Mouse (Mus musculus): ENCODE data around the gene Tcf20. TPM values are rescaled to one million over a fixed set of nuclear protein-coding genes. Genes with fewer than 3 reads are reported as not detected.

The Tcf20 gene
- 7.5 and 8.4 TPM in 2 replicates for polyA plus RNA-seq (2016; fragmentation: Nextera tagmentation; extraction: Ambion mirVana)

DNA sequence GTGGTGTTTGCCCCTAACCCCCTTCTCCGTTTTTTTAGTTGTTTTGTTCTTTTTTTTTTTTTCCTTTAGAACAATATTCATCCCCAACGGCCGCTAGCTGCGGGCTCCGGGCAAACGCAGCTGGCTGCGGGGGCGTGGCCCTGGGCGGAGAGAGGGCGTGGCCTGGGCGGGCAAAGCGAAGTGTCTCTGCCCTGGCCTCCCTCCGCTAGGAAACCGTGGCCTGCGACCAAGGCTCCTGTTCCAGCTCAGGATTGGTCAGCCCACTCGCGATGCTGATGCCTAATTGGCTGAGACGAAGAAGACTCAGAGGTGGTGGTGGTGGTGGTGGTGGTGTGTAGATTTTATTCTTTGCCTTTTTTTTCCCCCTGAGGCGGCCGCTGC lies at the start of gene Tcf20:
Tcf20 (minus strand) TSS at position 141 of the 381 bp plus-strand sequence.
- Histone ChIP-seq H3K36me3 (no peaks in the 10 kb centered on the region), H3K4me1 (peaks cover 79% of the 10 kb centered on the region), H3K4me3 (peak within 1 kb of the TSS; percentile 63), H3K27ac (replicated peaks) (peak within 1 kb of the TSS; percentile 79), H3K9me3 (replicated peaks) (no peaks in the 10 kb centered on the region), H3K27me3 (ENCODE audit: low read depth, poor library complexity, severe bottlenecking) (peaks cover 80% of the 10 kb centered on the region)
- DNase-seq (ENCODE audit: low spot score): peak; percentile 94
- WGBS: under 1% methylated on average over 20 of the region's 20 CpGs

DNA sequence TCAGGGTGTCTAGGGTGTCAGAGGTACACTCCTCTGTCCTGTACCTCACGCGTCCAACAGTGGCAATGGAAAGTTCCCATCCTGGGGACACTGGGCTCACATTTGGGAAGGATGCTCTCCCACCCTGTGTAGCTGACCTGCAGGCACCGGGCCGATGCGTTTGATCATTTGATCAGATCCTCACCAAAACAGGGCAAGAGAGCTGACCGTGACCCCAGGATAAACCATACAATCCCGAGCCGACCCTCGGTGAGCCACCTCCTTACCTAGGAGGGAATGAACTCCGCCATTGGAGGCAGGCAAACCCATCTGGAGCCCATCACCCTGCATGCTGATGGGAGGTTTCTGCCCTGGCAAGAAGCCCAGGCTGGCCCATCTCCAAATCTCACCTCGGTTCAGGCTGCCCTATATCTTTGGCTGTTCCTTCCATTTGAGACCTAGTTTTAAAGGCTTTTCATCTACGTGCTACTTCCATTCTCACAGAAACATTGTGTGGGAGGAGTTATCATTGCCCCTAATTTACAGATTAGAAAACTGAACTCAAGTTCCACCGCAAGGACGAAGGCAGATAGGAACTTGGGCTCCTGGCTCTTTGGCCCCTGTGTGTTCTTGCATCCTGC lies 49.3 kb upstream of the Tcf20 start:
- peaks cover 90% of the 10 kb centered on the region for H3K27me3 ChIP-seq (ENCODE audit: low read depth, poor library complexity, severe bottlenecking)
- H3K9me3 ChIP-seq (replicated peaks): no peaks in the 10 kb centered on the region
- H3K36me3 ChIP-seq: no peaks in the 10 kb centered on the region
- no peak for DNase-seq (ENCODE audit: low spot score)
- 92% methylated on average over 14 of the region's 14 CpGs for WGBS
- H3K27ac ChIP-seq (replicated peaks): no peak overlapping the region
- H3K4me3 ChIP-seq: no peak overlapping the region
- peaks cover 50% of the 10 kb centered on the region for H3K4me1 ChIP-seq

DNA sequence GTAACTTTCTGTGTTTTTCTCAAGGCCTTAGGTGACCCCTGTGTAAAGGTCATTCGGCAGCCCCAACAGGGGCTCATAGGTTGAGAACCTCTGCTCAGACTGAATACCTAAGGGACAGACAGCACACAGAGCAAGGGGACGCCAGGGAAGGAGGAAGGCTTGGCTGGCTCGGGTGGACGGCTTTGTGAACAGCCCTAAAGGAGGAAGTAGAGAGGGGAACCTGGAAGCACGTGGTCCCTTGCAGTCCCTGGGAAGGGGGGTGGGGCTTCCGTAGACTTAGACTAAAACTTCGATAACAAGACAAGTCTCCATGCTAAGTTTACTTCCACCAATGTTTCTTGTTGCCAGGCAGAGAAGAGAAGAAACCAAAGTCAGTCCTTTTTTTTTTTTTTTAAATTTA lies 48.4 kb upstream of the Tcf20 start:
- Histone ChIP-seq H3K4me3 (no peak overlapping the region), H3K27me3 (ENCODE audit: low read depth, poor library complexity, severe bottlenecking) (peaks cover 91% of the 10 kb centered on the region), H3K4me1 (peaks cover 59% of the 10 kb centered on the region), H3K36me3 (no peaks in the 10 kb centered on the region), H3K27ac (replicated peaks) (no peak overlapping the region), H3K9me3 (replicated peaks) (no peaks in the 10 kb centered on the region)
- 66% methylated on average over 7 of the region's 7 CpGs for WGBS
- DNase-seq (ENCODE audit: low spot score): no peak

DNA sequence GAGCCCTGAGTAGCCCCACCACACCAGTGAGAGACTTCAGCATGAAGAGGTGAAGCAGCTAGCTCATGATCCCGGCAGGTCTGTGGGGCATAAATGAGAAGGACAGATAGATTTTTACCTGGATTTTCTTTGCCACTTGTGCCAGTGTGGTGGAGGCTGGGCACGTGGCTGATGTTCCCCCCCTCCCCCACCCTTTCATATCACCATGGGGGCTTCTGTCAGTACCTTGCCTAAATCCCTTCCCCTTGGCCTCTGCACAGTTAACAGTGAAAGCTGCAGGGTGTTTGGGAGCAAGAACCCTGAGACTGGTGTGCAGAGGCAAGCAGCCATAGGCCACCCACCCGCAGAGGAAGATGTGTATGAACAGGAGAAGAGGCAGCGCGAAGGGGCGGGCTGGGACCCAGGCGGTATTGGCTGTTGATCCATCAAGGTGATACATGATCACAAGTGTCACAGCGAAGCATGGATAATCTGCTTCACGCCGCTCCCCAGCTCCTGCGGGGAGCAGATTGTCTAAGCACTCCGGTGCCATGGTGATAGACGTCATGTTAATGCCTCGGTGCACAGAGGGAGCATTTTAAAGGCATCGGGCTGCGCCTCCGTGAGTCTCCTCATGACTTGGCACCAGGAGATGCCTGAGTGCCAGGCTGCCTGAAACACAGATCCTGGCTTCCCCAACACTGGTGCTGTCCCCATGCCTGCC lies 46.8 kb upstream of the Tcf20 start:
- WGBS: 9% methylated on average over 17 of the region's 17 CpGs
- peak overlapping the region; percentile 69 for H3K27ac ChIP-seq (replicated peaks)
- H3K27me3 ChIP-seq (ENCODE audit: low read depth, poor library complexity, severe bottlenecking): peaks cover 77% of the 10 kb centered on the region
- peaks cover 63% of the 10 kb centered on the region for H3K4me1 ChIP-seq
- H3K36me3 ChIP-seq: no peaks in the 10 kb centered on the region
- DNase-seq (ENCODE audit: low spot score): peak; percentile 50
- peak overlapping the region; percentile 32 for H3K4me3 ChIP-seq
- H3K9me3 ChIP-seq (replicated peaks): no peaks in the 10 kb centered on the region

DNA sequence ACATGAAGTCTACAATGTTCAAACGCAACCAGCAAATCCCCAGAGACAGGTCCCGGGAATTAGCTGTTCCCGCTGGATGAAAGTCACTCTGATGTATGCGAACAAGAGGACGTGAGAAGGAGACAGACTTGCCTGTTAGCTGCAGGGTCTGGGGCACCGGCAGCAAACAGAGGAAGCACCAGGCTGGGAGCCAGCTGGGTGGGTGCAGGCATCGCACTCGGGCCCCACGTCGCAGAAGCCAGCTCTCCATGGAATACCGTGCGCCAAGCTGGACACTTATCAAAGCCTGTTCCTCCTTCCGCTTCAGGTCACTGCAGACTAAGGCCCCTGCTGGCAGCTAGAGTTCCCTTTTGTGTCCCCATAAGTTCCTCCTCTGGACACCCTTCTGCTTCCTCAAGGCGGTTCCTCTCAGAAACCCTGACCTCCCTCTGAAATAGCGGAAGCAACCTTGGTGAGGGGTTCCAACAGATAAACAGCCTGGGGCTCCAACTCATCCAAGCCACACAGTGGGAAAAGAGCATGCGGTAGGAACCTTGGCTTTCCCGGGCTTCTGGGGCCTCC lies 45.4 kb upstream of the Tcf20 start, which contains the start of gene Nfam1:
Nfam1 (minus strand) TSS at position 326 of the 561 bp plus-strand sequence.
- DNase-seq (ENCODE audit: low spot score): peak; percentile 43
- 30% methylated on average over 17 of the region's 17 CpGs for WGBS
- H3K4me3 ChIP-seq: peak within 1 kb of the TSS; percentile 16; the same call in 1 of the 2 replicates
- H3K36me3 ChIP-seq: no peaks in the 10 kb centered on the region
- peaks cover 71% of the 10 kb centered on the region for H3K27me3 ChIP-seq (ENCODE audit: low read depth, poor library complexity, severe bottlenecking)
- H3K27ac ChIP-seq (replicated peaks): peak within 1 kb of the TSS; percentile 69
- peaks cover 69% of the 10 kb centered on the region for H3K4me1 ChIP-seq
- no peaks in the 10 kb centered on the region for H3K9me3 ChIP-seq (replicated peaks)

DNA sequence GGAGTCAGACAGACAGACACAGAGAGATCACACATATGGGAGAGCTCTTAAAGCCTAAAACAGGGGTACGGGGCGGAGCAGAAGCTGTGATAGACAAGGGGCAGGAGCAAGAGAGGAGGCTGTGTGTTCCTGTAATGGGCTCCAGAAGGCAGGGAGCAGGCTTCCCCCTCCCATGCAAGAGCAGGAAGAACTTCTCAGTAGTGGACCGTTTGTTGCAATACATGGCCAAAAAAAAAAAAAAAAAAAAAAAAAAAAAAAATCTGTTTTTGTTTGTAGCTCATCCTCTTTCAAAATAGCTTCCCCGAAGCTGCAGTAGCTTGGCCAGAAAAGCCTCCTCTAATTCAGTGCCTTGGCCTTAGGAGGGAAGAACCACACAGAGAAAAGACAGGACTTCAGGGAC lies 43.2 kb upstream of the Tcf20 start:
- 67% methylated on average over 4 of the region's 4 CpGs for WGBS
- Histone ChIP-seq H3K27ac (replicated peaks) (peak overlapping the region; percentile 85), H3K4me1 (peaks cover 86% of the 10 kb centered on the region), H3K9me3 (replicated peaks) (no peaks in the 10 kb centered on the region), H3K36me3 (no peaks in the 10 kb centered on the region), H3K27me3 (ENCODE audit: low read depth, poor library complexity, severe bottlenecking) (peaks cover 77% of the 10 kb centered on the region), H3K4me3 (no peak overlapping the region)
- DNase-seq (ENCODE audit: low spot score): no peak

DNA sequence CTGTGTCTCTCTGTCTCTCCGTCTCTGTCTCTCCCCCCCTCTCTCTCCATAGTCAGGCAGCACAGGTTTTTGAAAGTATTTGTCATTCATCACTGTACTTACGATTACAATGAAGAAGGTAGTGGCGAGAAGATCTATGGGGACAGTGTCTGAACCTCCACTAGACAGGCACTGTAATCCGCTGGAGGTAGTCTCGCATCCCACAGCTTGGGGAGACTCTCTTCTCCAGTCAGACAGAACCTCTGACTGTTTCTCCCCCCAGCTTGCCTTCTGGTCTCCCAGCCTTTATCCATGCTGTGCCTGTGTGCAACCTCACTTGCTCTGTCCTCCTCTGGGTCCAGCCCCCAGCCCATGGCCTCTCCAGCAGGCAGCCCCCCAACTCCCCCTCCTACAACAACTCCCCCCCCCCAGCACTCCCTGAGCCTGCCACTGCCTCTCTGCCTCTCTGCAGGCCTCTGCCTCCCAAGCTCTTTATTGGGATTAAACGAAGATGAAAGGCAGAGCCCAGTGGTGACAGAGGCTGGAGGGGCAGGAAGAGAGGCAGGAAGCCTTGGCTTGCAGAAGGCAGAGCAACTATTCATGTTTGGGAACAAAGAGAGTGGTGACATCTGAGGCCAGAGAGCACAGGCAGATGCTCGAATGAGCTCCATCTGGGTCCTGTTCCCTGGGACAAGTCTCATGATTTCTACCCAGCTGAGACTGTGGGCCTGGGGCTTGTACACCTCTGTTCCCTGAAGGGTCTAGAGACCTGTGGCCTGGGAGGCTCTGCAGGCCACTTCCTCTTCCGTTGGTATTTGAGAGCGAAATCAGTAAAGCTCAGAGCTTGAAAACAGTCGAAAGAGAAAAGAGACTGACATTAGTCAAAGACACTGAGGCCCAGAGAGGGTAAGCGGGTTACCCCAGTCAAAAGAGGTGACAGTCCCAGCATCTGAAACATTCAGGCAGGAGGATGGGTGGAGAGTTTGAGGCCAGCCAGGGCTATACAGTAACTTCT lies 42.4 kb upstream of the Tcf20 start:
- Histone ChIP-seq H3K27ac (replicated peaks) (peak overlapping the region; percentile 85), H3K4me1 (peaks cover 92% of the 10 kb centered on the region), H3K36me3 (no peaks in the 10 kb centered on the region), H3K27me3 (ENCODE audit: low read depth, poor library complexity, severe bottlenecking) (peaks cover 77% of the 10 kb centered on the region), H3K9me3 (replicated peaks) (no peaks in the 10 kb centered on the region), H3K4me3 (peak overlapping the region; percentile 25)
- DNase-seq (ENCODE audit: low spot score): peak; percentile 79
- WGBS: 27% methylated on average over 11 of the region's 11 CpGs

DNA sequence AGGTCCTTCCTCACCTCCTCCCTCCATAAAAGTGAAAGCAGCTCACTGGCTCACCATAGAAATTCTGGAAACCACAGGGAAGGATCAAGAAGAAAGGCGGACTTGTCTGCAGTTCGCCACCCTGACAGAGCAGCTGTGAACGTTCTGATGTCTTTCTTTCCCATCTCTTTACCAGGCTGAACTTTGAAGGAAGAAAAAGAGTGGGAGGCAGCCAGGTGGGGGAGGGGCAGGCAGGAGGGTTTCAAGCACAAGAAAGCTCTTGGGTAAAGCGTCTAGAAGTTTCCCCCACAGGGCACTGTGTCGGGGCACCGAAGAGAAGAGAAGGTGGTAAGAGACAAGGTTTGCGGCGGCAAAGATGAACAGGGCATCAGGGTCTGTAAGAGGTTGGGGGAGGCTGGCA lies 38.5 kb upstream of the Tcf20 start:
- Histone ChIP-seq H3K4me1 (peaks cover 73% of the 10 kb centered on the region), H3K27me3 (ENCODE audit: low read depth, poor library complexity, severe bottlenecking) (peaks cover 74% of the 10 kb centered on the region), H3K4me3 (no peak overlapping the region; the same call in 1 of the 2 replicates), H3K36me3 (no peaks in the 10 kb centered on the region), H3K27ac (replicated peaks) (peak overlapping the region; percentile 68), H3K9me3 (replicated peaks) (no peaks in the 10 kb centered on the region)
- no peak for DNase-seq (ENCODE audit: low spot score)
- WGBS: 58% methylated on average over 8 of the region's 8 CpGs

DNA sequence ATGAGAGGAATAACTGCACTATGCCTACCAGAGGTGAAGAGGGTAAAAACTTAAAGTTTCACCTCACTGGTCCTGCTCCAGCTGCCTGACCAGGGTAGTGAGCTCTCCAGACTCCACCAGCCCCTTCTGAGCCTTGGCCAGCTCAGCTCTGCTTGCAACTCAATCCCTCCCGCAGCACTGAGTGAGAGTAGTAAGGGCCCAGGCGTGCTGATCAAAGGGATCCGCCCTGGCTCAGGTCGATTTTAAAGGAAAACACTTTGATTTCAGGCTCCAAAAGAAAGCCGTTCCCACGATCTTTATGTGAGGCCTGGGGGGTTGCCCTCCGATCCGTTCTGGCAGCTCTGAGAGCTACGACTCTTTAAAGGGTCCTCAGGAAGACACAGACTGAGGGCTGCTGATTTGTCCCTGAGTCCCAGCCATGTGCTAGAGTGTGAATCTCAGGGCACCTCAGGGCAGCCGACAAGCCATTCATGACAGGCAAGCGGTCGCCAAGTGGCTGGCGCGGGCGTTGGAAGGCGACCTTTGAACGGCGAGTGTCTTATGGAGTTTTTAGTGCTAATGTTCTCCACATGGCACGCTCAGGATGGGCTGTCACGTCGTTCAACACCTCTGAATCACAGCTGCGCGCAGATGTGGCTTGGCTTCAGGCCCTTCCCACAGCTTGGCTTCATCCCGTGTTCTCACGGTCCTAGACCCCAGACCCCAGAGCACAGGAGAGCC lies 37.5 kb upstream of the Tcf20 start:
- Histone ChIP-seq H3K4me1 (peaks cover 63% of the 10 kb centered on the region), H3K9me3 (replicated peaks) (no peaks in the 10 kb centered on the region), H3K27ac (replicated peaks) (peak overlapping the region; percentile 68), H3K36me3 (no peaks in the 10 kb centered on the region), H3K27me3 (ENCODE audit: low read depth, poor library complexity, severe bottlenecking) (peaks cover 75% of the 10 kb centered on the region), H3K4me3 (no peak overlapping the region)
- DNase-seq (ENCODE audit: low spot score): peak; percentile 48
- WGBS: 19% methylated on average over 25 of the region's 25 CpGs

DNA sequence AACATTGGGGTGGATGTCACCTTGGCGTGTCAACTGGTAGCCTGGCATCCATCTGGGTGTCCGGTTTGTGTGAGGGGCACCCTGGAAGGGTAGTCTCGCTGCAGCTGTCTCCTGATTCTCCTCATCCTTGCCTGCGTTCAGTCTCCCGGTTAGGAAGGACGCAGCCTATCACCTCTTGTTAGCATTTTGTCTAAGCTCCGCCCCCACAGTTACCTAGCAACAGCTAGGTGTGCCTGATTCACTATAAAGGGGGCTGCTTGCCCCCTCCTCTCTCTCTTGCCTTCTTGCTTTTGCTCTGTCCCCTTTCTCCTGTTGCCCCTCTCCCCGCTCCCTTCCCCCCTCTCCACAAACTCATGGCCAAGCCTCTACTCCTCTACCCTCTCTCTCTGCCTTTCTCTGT lies 35.3 kb upstream of the Tcf20 start:
- Histone ChIP-seq H3K4me1 (peaks cover 50% of the 10 kb centered on the region), H3K27me3 (ENCODE audit: low read depth, poor library complexity, severe bottlenecking) (peaks cover 74% of the 10 kb centered on the region)
- 19% methylated on average over 8 of the region's 8 CpGs for whole genome bisulfite sequencing

DNA sequence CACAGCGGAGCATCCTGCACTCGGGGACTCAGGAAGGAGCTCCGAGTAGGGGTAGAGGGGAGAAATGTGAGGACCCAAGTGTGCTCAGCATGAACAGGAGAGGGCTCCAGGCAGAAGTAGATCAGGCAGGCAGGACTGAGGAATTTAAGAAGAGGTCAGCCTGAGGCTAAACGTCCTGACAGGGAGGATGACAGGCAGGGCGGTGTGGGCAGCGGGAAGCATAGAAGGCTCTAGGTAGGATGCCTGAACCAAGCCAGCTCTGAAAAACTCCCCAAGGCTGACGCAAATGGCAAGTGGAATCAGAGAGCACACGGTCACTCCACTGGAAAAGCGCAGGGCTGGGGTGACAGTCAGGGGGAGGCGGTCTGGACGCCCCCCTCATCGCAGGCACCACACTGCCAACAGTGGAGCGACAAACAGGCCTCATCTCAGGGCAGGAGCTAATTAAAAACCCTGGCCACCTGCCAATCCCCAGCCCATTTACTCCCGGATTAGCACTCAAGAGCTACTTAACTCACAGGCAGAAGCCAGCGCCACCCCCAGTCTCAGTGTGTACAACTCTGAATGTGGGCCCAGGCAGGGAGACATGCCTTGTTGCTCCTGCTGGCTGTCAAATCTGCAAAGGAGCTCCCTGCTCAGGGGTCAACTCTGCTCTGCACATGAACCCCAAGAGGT lies 23.5 kb upstream of the Tcf20 start:
- Histone ChIP-seq H3K36me3 (no peaks in the 10 kb centered on the region), H3K27ac (replicated peaks) (peak overlapping the region; percentile 74), H3K4me1 (peaks cover 69% of the 10 kb centered on the region), H3K27me3 (ENCODE audit: low read depth, poor library complexity, severe bottlenecking) (peaks cover 86% of the 10 kb centered on the region), H3K4me3 (no peak overlapping the region; the same call in 1 of the 2 replicates), H3K9me3 (replicated peaks) (no peaks in the 10 kb centered on the region)
- DNase-seq (ENCODE audit: low spot score): peak; percentile 61
- WGBS: 13% methylated on average over 15 of the region's 15 CpGs

More for the DNA sequence above, 35.3 kb upstream of the Tcf20 start:
- H3K36me3 ChIP-seq: no peaks in the 10 kb centered on the region
- H3K27ac ChIP-seq (replicated peaks): no peak overlapping the region
- no peak for DNase-seq (ENCODE audit: low spot score)
- H3K9me3 ChIP-seq (replicated peaks): no peaks in the 10 kb centered on the region
- no peak overlapping the region for H3K4me3 ChIP-seq

Measured in midbrain, embryonic 10.5 days (tissue).